Mouse (Mus musculus) heart, postnatal 0 days (tissue): Measurements from ENCODE around the gene Haus8. TPM values are rescaled to one million over a fixed set of nuclear protein-coding genes. Genes with fewer than 3 reads are reported as not detected.

Source experiments
- ATAC-seq: fragments of 200-750 bp; cut with Nextera tagmentation; 2 replicates; pipeline ENCODE4 v1.8.0; 2017; ENCODE audit warnings: low read depth, moderate number of reproducible peaks, moderate library complexity; ENCODE audit not compliant: insufficient read depth
- DNase-seq: peaks from one replicate; pipeline ENCODE4 v3.0.0-alpha.2; 2016; ENCODE audit warnings: low spot score
- H3K27ac ChIP-seq: fragments of 300-500 bp; sonication (generic); 2 replicates; pipeline ENCODE4 v1.5.1; 2014; ENCODE audit warnings: low read depth, mild to moderate bottlenecking
- H3K27me3 ChIP-seq: fragments of 300-500 bp; sonication (generic); 2 replicates; pipeline ENCODE4 v1.6.1; 2014; ENCODE audit warnings: low read length, mixed read lengths; ENCODE audit not compliant: control insufficient read depth, insufficient read depth
- H3K36me3 ChIP-seq: fragments of 300-500 bp; sonication (generic); replicated peaks from 2 replicates; pipeline ENCODE4 v1.6.1; 2014; ENCODE audit warnings: low read length, mixed read lengths; ENCODE audit not compliant: control insufficient read depth, insufficient read depth
- H3K4me1 ChIP-seq: fragments of 300-500 bp; sonication (generic); 2 replicates; pipeline ENCODE4 v1.6.1; 2014; ENCODE audit warnings: antibody characterized with exemption; ENCODE audit not compliant: control insufficient read depth, insufficient read depth
- H3K4me2 ChIP-seq: fragments of 300-500 bp; sonication (generic); 2 replicates; pipeline ENCODE4 v1.6.1; 2014; ENCODE audit warnings: low read depth, mild to moderate bottlenecking, low read length, moderate library complexity
- H3K4me3 ChIP-seq: fragments of 300-500 bp; sonication (generic); 2 replicates; pipeline ENCODE4 v1.5.1; 2014; ENCODE audit warnings: low read depth, low read length
- H3K9ac ChIP-seq: fragments of 300-500 bp; sonication (generic); replicated peaks from 2 replicates; pipeline ENCODE4 v1.6.1; 2014; ENCODE audit warnings: low read depth, low read length, mixed read lengths
- H3K9me3 ChIP-seq: fragments of 300-500 bp; sonication (generic); replicated peaks from 2 replicates; pipeline ENCODE4 v1.6.1; 2016; ENCODE audit warnings: low read length; ENCODE audit not compliant: control insufficient read depth
- CTCF ChIP-seq: IDR thresholded peaks from 2 replicates; pipeline ENCODE4 v1.5.1; 2016; ENCODE audit warnings: antibody characterized with exemption, control low read depth, low read depth
- EP300 ChIP-seq: IDR thresholded peaks from 2 replicates; pipeline ENCODE4 v1.6.1; 2016; ENCODE audit warnings: antibody characterized with exemption, low read depth
- WGBS: fragments of 180-500 bp; shearing (Covaris S2); extraction: QIAGEN DNeasy Blood & Tissue Kit; methylation state at CpG from one replicate; pipeline ENCODE4 v1.1.7; 2014; 5-methylcytosine and 5-hydroxymethylcytosine counted together
- polyA plus RNA-seq: library from polyadenylated mRNA; unstranded; fragments of >200 nt; fragmentation: Nextera tagmentation; extraction: Ambion mirVana; gene quantifications from 2 replicates; pipeline ENCODE4 v1.2.1, GENCODE M21; 2015
- total RNA-seq: library from RNA; depleted of rRNA; stranded (reverse); fragments of >200 nt; gene quantifications from 2 replicates; pipeline ENCODE4 v1.2.3, GENCODE M21; 2014; ENCODE audit warnings: low replicate concordance

The Haus8 gene
- total and polyA plus RNA-seq, 2 experiments from 2014 or later: 50.6 to 58.3 TPM

GRCm38 (mm10) chr8:71313951-71314350 lies 41.2 kb upstream of the Haus8 start:
- peaks cover 6% of the 10 kb centered on the region; the same call in 1 of the 2 replicates for H3K36me3 ChIP-seq
- no peaks in the 10 kb centered on the region for H3K9me3 ChIP-seq
- no peak for TF ChIP-seq EP300
- TF ChIP-seq CTCF: no peak
- H3K4me3 ChIP-seq: no peak overlapping the region
- DNase-seq (no peak), ATAC-seq (no peak)
- H3K9ac ChIP-seq: no peak overlapping the region
- H3K4me2 ChIP-seq: no peak overlapping the region
- H3K27ac ChIP-seq: peak overlapping the region; percentile 95
- 61% methylated on average over 2 of the region's 2 CpGs for WGBS
- no peaks in the 10 kb centered on the region for H3K27me3 ChIP-seq
- peaks cover 42% of the 10 kb centered on the region for H3K4me1 ChIP-seq

GRCm38 (mm10) chr8:71312700-71313099 lies 40.0 kb upstream of the Haus8 start:
- Histone ChIP-seq H3K27ac (peak overlapping the region; percentile 95), H3K36me3 (peaks cover 6% of the 10 kb centered on the region; the same call in 1 of the 2 replicates), H3K9me3 (no peaks in the 10 kb centered on the region), H3K4me3 (no peak overlapping the region), H3K4me2 (peak overlapping the region; percentile 20; the same call in 1 of the 2 replicates), H3K27me3 (no peaks in the 10 kb centered on the region), H3K4me1 (peaks cover 42% of the 10 kb centered on the region), H3K9ac (no peak overlapping the region)
- ATAC-seq (peak; percentile 93), DNase-seq (peak; percentile 95)
- WGBS: 9% methylated on average over 1 of the region's 1 CpGs
- TF ChIP-seq EP300 (peak; percentile 75), CTCF (no peak)

GRCm38 (mm10) chr8:71310446-71310845 lies 37.7 kb upstream of the Haus8 start:
- Histone ChIP-seq H3K4me3 (no peak overlapping the region), H3K9ac (no peak overlapping the region), H3K4me1 (peaks cover 35% of the 10 kb centered on the region), H3K27me3 (no peaks in the 10 kb centered on the region), H3K4me2 (no peak overlapping the region), H3K9me3 (no peaks in the 10 kb centered on the region), H3K36me3 (0 out of 2 replicates have a peak, but pooled peaks cover 6% of the 10 kb centered on the region), H3K27ac (peak overlapping the region; percentile 95)
- 56% methylated on average over 6 of the region's 6 CpGs for WGBS
- TF ChIP-seq CTCF: no peak
- peak; percentile 30 for DNase-seq
- no peak for ATAC-seq

- Histone ChIP-seq H3K27ac (no peak overlapping the region), H3K9ac (no peak overlapping the region), H3K36me3 (0 out of 2 replicates have a peak, but pooled peaks cover 4% of the 10 kb centered on the region), H3K9me3 (no peaks in the 10 kb centered on the region), H3K4me3 (no peak overlapping the region), H3K4me1 (peaks cover 24% of the 10 kb centered on the region), H3K27me3 (no peaks in the 10 kb centered on the region), H3K4me2 (no peak overlapping the region)
- WGBS: 73% methylated on average over 4 of the region's 4 CpGs
- TF ChIP-seq CTCF: no peak
- no peak for TF ChIP-seq EP300
- DNase-seq: no peak
- ATAC-seq: no peak
Measured at GRCm38 (mm10) chr8:71307913-71308312, 35.2 kb upstream of the Haus8 start.

- Histone ChIP-seq H3K4me2 (no peak overlapping the region), H3K36me3 (0 out of 2 replicates have a peak, but pooled peaks cover 4% of the 10 kb centered on the region), H3K9me3 (no peaks in the 10 kb centered on the region), H3K9ac (no peak overlapping the region), H3K27me3 (no peaks in the 10 kb centered on the region), H3K27ac (no peak overlapping the region), H3K4me3 (no peak overlapping the region), H3K4me1 (peaks cover 20% of the 10 kb centered on the region; the same call in 1 of the 2 replicates)
- DNase-seq (no peak), ATAC-seq (no peak)
- TF ChIP-seq CTCF (no peak), EP300 (no peak)
- WGBS: 67% methylated on average over 1 of the region's 1 CpGs
Measured at GRCm38 (mm10) chr8:71307371-71307770, 34.6 kb upstream of the Haus8 start.

GRCm38 (mm10) chr8:71305988-71306387 lies 33.3 kb upstream of the Haus8 start:
- ATAC-seq: peak; percentile 54; the same call in 1 of the 2 replicates
- H3K27ac ChIP-seq: no peak overlapping the region
- WGBS: 13% methylated on average over 1 of the region's 1 CpGs

More at GRCm38 (mm10) chr8:71305988-71306387, 33.3 kb upstream of the Haus8 start:
- no peaks in the 10 kb centered on the region for H3K9me3 ChIP-seq
- no peak for TF ChIP-seq CTCF
- no peak for TF ChIP-seq EP300
- H3K4me2 ChIP-seq: no peak overlapping the region
- 0 out of 2 replicates have a peak, but pooled peaks cover 9% of the 10 kb centered on the region for H3K36me3 ChIP-seq
- 0 out of 2 replicates have a peak, but pooled peaks cover 7% of the 10 kb centered on the region for H3K4me1 ChIP-seq
- no peak overlapping the region for H3K4me3 ChIP-seq
- no peak overlapping the region for H3K9ac ChIP-seq
- no peak for DNase-seq
- H3K27me3 ChIP-seq: no peaks in the 10 kb centered on the region
